Mouse (Mus musculus) heart, adult 9 months (tissue): Measurements from ENCODE around the gene Krt9.
"Not testable (repeated sequence)": the region's sequence is repeated elsewhere in the genome, so short reads cannot be mapped to it uniquely, and the experiment has no call there.

ENCODE experiments used
- DNase-seq, 2 experiments: peaks; one replicate each; pipeline ENCODE4 v3.0.0; 2022; ENCODE audit warnings: low spot score in 2 of 2

The Krt9 gene

DNA sequence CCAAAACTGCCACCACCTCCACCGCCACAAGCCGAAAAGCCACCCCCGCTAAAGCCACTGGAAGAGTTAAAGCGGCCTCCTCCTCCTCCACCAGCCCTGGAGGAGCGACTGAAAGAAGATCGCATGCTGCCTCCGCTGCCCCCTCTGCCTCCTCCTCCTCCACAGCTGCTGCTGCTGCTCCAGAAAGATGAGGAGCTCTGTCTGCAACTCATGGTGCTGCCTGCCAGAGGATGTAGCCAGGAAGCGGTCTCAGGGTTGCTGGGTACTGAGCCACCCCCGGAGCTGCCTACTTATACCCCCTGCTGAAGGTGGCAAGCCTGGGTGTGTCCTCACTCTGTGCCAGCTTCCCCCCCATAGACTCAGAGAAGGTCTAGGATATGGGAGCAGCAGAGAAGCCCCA is at the start of gene Krt9:
Krt9 (minus strand) TSS at position 255 of the 400 bp plus-strand sequence.
- DNase-seq, result no peak

DNA sequence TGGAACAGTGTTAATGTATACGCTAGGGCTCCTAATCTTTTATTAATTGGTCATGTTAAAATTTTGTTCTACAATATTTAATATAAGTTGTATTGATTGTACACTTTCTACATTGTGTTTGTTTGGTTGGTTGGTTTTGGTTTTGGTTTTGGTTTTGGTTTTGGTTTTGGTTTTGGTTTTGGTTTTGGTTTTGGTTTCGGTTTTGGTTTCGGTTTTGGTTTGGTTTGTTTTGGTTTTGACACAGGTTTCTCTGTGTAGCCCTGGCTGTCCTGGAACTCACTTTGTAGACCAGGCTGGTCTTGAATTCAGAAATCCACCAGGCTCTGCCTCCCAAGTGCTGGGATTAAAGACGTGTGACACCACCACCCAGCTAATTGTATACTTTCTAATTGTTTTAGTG is 47.2 kb upstream of the Krt9 start:
- not testable (repeated sequence) for DNase-seq

DNA sequence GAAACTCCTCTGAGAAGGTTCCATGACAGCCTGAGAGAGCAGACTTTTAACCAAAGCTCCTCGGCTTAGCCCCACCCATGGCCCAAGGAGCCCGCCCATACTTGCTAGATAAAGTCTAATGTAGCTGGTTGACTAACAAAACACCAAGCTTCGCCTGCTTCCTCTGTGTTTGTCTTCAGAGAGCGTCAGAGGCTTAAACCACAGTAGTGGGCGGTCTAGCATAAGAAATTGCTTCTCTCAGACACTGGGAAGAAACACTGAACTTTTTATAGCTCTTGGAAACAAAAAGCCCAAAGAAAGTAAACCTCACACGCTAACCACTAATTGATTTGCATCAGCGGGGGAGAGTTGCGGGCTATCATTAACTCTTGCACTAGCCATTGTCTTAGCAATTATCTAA is 28.7 kb upstream of the Krt9 start:
- no peak for DNase-seq

DNA sequence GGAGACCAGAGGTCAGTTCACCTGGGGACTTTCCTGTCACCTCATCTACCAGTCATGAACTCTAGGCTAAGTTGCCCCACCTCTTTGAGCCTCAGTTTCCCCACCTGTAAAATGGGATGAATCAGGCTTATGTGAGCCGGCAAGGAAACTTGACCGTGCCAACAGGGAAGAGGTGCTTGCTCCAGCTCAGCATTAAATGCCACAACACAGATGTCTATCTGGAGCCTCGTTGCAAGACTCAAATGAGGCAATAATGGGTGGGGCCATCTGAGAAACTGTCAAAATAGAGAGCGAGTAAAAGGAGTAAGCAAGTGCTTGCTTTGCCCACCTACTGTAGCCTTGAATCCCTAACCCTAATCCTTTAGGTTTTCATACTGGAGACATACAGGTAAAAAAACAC is 26.3 kb upstream of the Krt9 start:
- no peak for DNase-seq

DNA sequence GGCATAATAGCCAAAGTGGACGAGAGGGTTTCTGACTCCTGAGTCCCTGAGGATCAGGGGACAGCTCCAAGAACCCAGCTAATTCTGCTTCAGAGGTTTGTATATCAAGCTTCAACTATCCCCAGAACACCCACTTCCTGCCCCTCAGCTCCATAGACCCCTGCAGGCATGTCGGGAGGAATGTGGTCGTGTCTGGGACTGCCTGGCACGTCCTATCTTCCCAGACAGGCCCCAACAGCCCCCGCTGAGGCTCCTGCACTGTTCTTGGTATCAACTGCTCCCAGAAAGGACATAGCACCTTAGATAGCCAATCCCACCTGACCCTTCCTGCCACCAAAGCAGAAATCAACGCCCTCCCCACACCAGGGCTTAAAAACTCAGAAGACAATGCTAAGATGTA is 15.5 kb upstream of the Krt9 start:
- no peak for DNase-seq

DNA sequence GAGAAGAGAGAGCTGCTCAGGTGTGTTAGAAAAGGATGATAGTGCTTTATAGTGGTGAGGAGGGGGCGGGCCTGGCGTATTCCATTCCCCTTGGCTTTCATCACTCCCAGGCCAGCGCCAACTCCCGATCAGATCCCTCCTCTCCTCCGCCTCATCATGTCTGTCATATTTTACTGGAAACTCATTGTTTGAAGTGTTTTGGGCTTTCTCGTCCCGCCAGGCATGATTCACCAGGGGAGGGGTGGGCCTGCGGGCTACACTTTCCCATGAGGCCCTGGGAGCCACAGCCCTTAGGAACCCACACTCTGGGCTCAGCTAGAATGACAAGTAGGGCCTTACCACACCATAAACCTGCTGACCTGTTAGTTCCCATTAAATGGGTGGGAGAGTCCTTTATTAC is 14.5 kb upstream of the Krt9 start, which contains the start of gene Krt14:
Krt14 (minus strand) TSS at position 51 of the 400 bp plus-strand sequence.
- no peak for DNase-seq

DNA sequence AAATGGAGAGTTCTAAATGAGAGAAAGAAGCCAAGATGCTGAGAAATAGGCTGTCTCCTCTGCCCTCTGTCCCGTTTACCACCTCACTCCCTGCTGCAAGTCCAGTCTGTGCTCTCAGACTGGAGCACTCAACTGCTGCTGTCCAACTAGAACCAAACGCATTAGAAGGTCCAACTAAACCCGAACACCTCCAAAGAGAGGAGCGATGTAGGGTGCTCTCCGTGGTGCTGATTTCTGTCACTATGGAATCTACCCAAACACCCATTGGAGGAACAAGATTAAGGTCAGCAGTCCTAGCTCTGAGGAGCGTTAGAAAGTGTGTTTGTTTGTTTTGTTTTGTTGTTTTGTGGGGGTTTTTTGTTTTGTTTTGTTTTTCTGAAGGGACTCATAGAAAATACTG is 10.4 kb upstream of the Krt9 start:
- DNase-seq, result no peak

DNA sequence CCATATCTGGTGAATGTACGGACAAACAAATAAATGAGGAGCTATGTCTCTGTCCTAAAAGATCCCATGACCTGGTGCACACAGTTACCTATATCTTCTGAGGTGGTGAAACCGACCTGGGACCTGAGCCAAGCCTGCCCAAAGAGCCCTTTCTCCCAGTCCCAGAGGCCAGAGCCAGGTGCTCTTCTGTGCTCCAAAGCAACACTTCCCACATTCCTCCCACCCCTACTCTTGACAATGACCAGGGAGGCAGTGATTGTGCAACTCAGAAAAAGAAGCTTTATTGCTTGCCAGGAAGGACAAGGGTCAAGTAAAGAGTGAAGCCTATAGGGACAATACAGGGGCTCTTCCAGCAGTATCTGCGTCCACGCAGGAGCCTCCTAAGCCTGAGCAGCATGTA is 9.9 kb upstream of the Krt9 start:
- no peak for DNase-seq

DNA sequence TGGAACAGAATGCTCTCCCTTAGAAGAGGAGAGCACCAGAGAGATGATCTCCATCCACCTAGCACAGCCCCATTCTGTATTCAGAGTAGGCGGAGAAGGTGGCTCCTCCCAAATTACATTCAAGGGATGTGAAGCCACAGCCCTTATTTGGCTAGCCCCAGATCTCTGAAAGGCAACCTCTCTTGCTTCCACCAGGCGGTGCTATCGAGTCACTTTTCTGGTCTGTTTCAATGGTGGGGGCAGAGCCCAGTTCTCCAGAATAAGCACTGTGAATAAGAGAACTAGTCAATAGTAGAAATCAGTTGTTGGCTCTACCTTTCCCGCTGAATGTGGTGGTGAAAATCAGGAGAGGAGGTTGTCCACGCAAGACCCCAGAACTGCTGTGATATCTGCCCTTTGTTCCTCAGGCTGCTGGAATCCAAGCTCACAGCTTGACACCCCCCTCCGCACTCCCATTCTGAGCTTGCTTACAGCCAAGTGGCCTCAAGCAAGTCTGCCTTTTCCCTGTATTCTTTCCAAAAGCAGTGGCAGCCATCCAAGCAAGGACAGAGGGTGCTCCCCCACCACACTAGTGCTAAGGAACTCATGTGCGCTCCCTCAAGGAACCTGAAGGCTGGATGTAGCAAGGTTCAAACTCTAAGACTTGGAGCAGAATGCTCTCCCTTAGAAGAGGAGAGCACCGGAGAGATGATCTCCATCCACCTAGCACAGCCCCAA is 7.2 kb upstream of the Krt9 start:
- DNase-seq, result no peak

DNA sequence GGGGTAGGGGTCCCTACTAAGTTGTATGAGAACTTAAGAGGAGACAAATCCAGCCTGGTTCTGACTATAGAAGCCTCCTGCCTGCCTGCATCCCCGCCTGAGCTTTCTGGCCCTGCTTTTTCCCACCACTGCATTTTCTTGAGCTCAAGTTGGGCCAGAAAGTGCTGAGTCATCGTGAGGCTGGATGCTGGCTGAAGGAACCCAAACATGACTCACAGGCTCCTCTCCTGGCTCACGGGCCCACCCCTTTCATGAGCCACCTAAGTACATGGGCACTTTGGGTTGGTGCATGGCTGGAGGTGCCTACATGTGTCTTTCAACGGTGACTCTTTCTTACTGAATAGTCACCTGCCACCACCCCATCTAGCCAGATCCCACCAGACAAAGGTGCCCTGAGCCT is 5.6 kb upstream of the Krt9 start:
- DNase-seq, result no peak

DNA sequence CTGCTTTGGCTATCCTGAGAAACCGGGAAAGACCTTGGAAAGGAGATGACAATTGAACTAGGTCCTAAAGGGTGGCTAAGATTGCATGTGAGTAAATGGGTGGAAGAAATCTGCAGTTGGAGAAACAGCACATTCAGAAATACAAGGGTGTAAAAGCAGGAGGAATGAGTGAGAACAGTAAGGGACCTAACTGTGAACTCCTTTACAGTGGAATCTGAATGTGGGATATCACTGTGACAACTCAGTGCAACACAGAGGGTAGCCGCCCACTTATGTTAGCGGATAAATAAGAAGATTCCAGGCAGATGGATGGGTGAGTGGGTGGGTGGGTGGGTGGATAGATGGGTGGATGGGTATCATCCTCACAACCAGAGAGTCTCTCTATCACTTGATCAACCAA is 1.2 kb downstream of the Krt9 start:
- no peak for DNase-seq

DNA sequence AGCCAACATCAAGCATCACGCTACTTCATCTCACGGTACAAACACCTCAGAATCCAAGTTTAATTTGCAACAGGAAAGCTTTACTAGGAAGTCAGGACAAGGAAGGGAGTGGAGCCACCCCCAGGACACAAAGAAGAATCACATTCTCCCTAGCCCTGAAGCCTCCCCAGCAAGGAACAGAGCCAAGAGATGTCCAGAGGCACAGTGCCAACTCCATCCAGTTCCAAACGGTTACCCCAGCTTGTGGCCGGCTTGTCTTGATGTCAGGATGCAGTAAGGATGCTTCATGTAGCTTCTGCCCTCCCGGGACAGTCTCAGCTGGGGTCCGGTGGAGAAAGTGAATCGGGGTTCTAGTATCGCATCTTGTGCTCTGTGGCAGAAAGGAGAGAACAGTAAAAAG is 6.3 kb downstream of the Krt9 start:
- no peak for DNase-seq

DNA sequence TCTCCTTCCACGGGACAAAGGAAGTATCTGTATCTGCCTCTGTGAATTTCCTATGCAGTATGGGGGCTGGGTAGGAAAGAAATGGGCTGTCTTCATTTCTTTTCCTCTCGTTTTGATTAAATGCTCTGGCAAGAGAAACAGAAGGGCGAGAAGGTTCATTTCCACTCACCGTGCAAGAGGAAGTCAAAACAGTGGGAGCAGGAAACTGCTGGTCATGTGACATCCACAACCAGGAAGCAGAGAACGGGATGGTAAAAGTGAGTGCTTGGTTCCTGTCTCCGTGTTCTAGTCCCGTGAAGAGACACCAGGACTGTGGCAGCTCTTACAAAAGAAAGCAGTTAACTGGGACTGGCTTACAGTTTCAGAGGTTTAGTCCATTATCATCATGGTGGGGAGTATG is 11.3 kb downstream of the Krt9 start:
- DNase-seq, result no peak

DNA sequence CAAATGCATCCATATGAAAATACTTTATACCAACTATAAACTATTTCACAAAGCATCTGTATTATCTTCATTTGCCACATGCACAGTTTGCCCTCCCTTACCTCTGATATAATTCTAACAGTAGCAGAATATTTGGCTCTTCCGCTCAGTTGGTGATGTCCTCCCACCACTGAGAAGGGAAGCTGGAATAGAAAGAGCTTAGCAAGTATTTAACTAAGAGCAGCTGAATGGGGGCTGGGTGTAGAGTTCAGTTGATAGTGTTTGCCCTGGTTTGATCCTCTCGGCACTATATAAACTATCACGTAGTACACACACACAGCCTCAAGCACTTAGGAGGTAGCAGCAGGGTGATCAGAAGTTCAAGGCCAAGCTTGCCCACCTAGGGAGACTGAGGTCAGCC is 13.8 kb downstream of the Krt9 start:
- no peak for DNase-seq

DNA sequence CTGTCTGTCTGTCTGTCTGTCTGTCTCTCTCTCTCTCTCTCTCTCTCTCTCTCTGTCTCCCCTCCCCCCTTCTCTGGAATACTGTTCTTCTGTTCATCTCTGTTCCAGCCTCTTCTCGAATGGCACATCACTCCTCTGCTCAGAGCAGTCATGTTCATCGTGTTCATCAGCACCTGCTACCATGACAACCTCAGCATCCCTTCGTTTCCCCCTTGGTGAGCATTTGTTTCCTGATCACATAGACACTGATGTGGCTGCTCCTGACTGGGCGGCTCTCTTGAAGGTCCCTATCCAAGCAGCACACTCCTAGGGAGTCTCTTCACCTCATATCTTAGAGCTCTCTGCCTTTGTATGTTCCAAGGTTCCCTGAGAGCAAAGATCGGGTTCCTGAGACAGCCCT is 14.7 kb downstream of the Krt9 start:
- DNase-seq, result no peak

DNA sequence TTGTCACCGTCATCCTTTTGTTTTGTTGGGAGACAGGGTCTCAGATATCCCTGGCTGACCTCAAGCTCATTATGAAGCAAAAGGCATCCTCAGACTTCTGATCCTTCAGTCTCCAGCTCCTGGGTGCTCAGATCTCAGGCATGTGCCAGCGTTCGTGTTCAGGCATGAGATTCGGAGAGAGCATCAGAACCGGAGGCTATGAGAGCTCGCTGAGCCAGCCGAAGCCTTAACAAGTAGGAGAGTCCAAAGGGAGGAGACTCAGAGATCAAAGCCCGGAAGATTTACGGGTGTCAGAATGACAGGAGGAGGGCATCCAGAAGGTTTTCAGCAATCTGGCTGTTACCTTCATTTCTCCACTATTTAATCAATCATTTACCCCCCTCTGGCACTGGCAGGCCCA is 16.3 kb downstream of the Krt9 start:
- DNase-seq, result no peak

DNA sequence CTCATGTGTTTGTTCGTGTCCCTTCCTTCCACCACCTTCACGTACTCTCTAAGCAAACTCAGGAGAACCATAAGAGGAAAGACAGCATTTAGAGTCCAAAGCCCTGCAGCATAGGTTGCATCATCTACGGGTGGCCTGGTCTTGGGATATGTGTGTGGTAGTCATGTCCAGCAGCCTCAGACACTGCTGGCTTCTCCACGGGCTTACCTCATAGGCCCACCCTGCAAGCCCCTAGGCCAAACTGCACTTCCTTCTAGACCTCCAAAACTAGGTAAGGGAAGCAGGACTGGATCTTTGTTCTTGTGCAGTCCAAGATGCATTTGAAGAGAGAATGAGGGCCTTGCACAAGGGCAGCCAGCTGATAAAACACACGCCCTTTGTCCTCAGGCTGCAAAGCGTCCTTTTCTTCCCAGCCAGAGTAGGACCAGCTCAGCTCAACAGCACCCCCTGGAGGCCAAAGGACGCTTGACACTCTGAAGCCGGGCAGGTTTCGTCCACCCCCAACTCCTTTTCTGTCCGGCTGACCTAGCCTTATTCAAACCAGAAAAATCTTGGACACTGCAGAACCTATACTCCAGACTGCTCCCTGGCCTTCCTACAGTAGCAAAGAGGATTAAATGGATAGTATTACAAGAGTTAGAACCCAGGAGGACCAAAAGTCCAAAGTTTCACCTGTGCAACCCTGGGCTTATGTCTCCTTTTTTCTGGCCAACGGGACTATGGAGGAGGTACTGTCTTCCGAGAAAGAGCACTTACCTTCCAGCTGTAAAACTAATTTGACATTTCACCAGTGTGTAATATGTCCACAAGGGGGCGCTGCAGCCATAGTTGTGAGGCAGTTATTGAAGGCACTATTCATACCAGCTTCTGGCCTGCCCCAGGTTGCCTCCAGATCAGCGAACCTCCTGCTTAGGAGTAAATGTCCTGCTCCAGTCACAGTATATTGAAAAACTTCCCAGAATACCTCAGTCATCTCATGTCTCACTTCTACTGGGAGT is 24.0 kb downstream of the Krt9 start:
- DNase-seq, result peak in 1 of 2 experiments; percentile 34

DNA sequence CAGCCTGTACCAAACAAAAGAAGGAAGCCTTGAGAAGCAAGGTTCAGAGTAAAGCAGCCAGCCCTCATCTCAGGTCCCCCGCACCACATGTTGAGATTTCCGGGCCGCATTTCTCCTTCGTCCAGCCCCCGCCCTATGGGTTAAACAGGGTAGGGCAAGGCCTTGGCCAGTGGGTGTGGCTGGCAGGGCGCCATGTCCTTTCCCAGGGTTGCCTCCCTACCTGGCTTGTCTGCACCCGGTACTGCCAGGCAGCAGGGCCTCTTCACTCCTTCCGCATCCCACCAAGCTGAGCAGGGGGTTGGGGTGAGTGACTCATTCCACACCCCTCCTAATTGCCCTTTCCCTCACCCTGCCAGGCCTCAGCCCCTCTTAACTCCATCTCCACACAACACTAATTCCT is 25.0 kb downstream of the Krt9 start:
- peak; percentile 7 to 8 for DNase-seq

DNA sequence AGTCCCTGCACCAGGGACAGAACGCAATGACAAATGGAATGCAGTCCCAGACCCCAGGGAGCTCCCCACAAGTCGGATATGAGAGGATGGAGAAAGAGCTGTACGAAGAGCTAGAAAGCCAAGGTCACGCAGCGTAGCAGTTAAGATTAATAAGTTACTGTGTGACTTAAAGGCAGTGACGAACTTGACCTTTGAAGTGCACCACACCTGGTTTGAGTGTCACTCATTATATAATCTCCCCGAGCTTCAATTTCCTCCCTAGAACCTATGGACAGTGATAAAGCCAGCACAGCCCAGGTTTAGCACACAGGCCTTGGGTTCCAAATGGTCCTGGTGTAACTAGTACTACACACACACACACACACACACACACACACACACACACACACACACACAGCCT is 28.7 kb downstream of the Krt9 start:
- DNase-seq, result no peak

DNA sequence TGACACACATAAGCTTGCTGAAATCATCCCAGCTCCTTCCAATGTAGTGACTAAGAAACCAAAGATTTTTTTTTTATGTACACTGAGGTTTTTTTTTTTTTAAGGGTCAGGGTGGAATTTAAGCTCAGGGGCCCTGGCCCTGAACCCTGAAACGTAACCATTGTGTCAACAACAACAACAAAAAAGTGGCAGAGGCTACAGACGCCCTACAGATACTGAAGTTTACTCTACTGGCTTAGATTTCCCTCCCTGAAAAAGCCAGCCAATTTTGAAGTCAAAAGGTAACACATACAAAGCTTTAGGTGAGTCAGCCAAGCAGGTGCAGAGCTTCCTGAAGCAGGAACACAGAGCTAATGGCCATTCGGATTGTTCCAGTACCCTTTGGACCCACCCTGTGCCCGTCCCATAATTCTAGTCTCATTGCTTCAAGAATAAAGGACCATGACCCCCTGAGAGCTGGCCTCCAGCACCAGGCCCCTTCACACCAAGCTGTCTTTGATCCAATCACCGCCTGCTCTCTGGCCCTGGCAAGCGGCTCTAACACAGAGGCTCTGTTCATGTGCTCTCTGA is 35.1 kb downstream of the Krt9 start:
- DNase-seq, result no peak

DNA sequence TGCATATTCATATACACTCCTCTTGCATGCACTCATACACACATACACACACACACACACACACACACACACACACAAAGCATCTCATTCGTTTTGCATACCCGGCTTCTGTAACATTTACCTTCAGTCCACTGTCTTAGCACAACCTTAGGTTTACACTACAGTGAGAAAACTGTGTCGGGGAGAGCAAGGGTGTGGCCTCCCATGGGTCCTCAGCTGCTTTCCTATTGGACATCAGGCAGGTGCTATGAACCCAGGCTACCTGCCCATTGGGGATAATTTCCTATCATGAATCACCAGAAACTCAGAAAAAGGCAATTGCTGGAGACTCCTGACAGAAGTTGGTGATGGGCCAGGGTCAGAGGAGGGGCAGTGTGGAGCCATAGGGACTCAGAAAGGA is 35.7 kb downstream of the Krt9 start:
- DNase-seq, result no peak

DNA sequence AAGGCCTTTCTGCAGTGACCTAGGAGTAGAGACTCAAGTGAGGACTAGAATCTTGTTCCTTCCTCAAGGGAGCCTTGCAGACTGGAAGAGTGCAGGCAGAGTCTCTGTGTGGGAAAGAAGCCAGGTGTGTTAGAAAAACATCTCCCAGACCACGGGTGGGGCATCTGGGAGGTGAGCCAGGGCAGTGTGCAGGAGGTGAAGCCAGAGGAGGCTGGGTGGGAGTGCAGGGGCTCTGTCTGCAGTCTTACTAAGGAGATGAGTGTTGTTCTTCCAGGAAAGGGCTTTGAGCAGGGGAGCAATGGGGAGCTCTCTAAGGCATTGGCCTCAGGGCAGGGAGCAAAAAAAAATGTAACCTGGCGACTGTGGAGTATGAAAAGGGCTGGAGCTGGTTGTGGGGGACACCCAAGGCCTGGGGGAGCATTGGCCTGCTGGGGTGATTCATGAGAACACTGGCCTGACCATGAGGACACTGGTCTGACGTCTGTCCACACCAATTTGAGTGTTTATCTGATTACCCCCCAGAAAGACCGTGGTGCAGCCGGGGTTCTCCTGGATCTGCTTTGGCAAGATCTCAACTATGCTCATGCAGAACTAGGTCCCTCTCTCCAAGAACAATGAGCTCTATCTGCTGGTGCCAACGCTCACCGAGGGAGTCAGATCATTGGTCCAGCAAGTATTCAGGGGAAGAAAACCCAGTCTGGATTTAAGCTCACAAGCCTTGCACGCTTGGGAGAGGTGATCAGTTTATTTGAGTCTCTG is 37.4 kb downstream of the Krt9 start:
- no peak for DNase-seq
